Mouse (Mus musculus) heart, adult 2 months (tissue): ENCODE measurements around the gene Eif4g1.

Experiments used
- CTCF ChIP-seq: fragments of 200-600 bp; IDR thresholded peaks from 2 replicates; pipeline ENCODE4 v1.8.1; 2022; ENCODE audit warnings: antibody characterized with exemption, mild to moderate bottlenecking, moderate library complexity
- POLR2A ChIP-seq: fragments of 200-500 bp; IDR thresholded peaks from 2 replicates; pipeline ENCODE4 v1.6.1; 2011; ENCODE audit warnings: mild to moderate bottlenecking, low read depth, low read length, control low read depth; ENCODE audit not compliant: insufficient read depth

DNA sequence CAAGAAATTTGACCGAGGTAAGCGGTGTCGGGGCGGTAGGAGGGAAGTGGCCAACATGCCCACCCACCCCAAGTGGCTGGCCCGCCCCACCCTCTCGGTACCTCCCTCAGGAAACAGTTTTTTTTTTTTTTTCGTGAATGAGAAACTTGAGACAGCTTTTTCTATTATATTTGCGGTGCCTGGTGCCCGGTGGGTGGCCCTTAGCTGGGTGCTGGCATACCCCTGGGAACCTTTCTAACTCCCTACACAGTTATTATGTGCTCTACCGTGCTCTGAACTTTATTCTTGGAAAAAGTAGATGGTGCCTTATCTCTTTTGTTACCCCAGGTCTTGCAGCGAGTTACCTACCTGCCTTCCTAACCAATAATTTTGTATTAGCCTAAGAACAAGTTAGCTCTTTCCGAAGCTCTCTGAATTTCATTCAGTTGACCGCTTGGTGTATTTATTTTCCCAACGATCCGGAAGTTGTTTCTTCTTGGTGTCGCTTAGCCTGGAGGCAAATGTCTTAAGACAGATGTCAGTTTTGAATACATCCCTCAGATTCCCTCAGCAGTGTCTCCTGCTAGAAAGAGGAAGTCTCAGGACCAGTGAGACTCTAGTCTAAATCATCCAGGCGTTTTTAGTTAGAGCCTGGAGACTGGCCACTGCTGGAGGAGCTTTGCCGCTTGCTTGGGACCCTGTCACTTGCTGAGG is 50.0 kb downstream of the Eif4g1 start:
- TF ChIP-seq CTCF (no peak), POLR2A (no peak)
